In genomic region chr9:45407706-45408675, GRCm38 (mm10) we compare ENCODE assay signal across 8 mouse cellular contexts. TPM values are rescaled to one million over a fixed set of nuclear protein-coding genes. Genes with fewer than 3 reads are reported as not detected.
DNase-seq lines count a peak whose midpoint lies in the region; ATAC-seq and TF ChIP-seq lines count a peak whose summit lies in the region.

No protein-coding gene starts in this region.

- WGBS in lung, embryonic 15.5 days, result 33% methylated on average over 33 of the region's 33 CpGs

- H3K4me2 ChIP-seq in lung, embryonic 15.5 days, result peak overlapping the region; percentile 58

- peak overlapping the region; percentile 27 for H3K4me3 ChIP-seq in ES-Bruce4 (ENCODE audit: low read depth, low read length)
- peak overlapping the region; percentile 49 for H3K4me3 ChIP-seq in layer of hippocampus, adult 2 months
- peak overlapping the region; percentile 30 for H3K4me3 ChIP-seq in lung, embryonic 15.5 days

- no peak overlapping the region for H3K9ac ChIP-seq in ES-Bruce4 (ENCODE audit: low read depth, poor library complexity, severe bottlenecking)
- H3K9ac ChIP-seq in lung, embryonic 15.5 days, result no peak overlapping the region

- H3K4me1 ChIP-seq in ES-Bruce4 (ENCODE audit: control insufficient read depth, insufficient read depth, low read length), result no peaks in the 10 kb centered on the region
- peaks cover 6% of the 10 kb centered on the region for H3K4me1 ChIP-seq in lung, embryonic 15.5 days

- ATAC-seq in lung, embryonic 15.5 days (ENCODE audit: borderline replicate concordance, extremely low read depth, low FRiP score, low TSS enrichment), result peak; percentile 72

- TF ChIP-seq EP300 in ES-Bruce4 (IDR thresholded peaks at IDR 0.05; ENCODE audit: insufficient read depth, low read depth, low read length), result no peak

- no peak for TF ChIP-seq POLR2A in ES-Bruce4 (IDR thresholded peaks at IDR 0.05; ENCODE audit: insufficient read depth, low read length)

- H3K9me3 ChIP-seq in ES-Bruce4 (replicated peaks; ENCODE audit: control insufficient read depth, insufficient read depth, low read length, poor library complexity, severe bottlenecking), result no peaks in the 10 kb centered on the region
- H3K9me3 ChIP-seq in lung, embryonic 15.5 days, result no peaks in the 10 kb centered on the region

- H3K27ac ChIP-seq in ES-Bruce4 (ENCODE audit: insufficient read depth, low read length), result no peak overlapping the region
- H3K27ac ChIP-seq in layer of hippocampus, adult 2 months, result peak overlapping the region; percentile 66
- H3K27ac ChIP-seq in lung, embryonic 15.5 days, result no peak overlapping the region

- no peaks in the 10 kb centered on the region for H3K36me3 ChIP-seq in ES-Bruce4 (ENCODE audit: control insufficient read depth, insufficient read depth, low read length, poor library complexity, severe bottlenecking)
- H3K36me3 ChIP-seq in lung, embryonic 15.5 days, result no peaks in the 10 kb centered on the region

- TF ChIP-seq CTCF in ES-Bruce4 (IDR thresholded peaks at IDR 0.05; ENCODE audit: low read depth, low read length), result peak; percentile 86
- peak; percentile 94 for TF ChIP-seq CTCF in layer of hippocampus, adult 2 months (conservative IDR thresholded peaks at IDR 0.05)

- intact Hi-C loops in heart, postnatal 36 days (cut with DNase I), result loop anchor here (2.0 kb wide), 1 partner anchor 107 kb away; no protein-coding TSS in a partner anchor

- no peaks in the 10 kb centered on the region for H3K27me3 ChIP-seq in ES-Bruce4 (ENCODE audit: control insufficient read depth, insufficient read depth, low read length, poor library complexity, severe bottlenecking)
- H3K27me3 ChIP-seq in lung, embryonic 15.5 days, result no peaks in the 10 kb centered on the region

- peak; percentile 86 to 88 for DNase-seq in cerebellum, adult 18-20 months
- DNase-seq in forelimb bud, embryonic 11.5 days (ENCODE audit: low read depth, low spot score), result peak; percentile 72
- peak; percentile 75 to 79 for DNase-seq in heart, postnatal 36 days
- DNase-seq in layer of hippocampus, adult 2 months (ENCODE audit: low spot score in 2 of 2), result peak; percentile 72 to 85
- DNase-seq in ovary, adult 18-20 months (ENCODE audit: low spot score), result peak; percentile 44
- DNase-seq in thymus, postnatal 0 days (ENCODE audit: low spot score), result peak; percentile 51

RNA-seq across cellular contexts. Expression of gene Fxyd2, which starts 8.5 kb away (rescaled TPM):
- polyA plus RNA-seq in ES-Bruce4 (2011; ENCODE audit: insufficient read depth, insufficient read length, low read depth, missing spikeins), result not detected in 2 replicates
- total RNA-seq in heart, postnatal 36 days (2021), result 1 to 10 TPM; 2.2 to 3.6 TPM
- 10 to 100 TPM; 10.2 to 10.9 TPM for total RNA-seq in layer of hippocampus, adult 2 months (2021)
- polyA plus RNA-seq in lung, embryonic 15.5 days (2015; fragmentation: Nextera tagmentation; extraction: Ambion mirVana), result 1.7 and 3.3 TPM in 2 replicates
- polyA plus RNA-seq in thymus, postnatal 0 days (2015; fragmentation: Nextera tagmentation; extraction: Ambion mirVana), result 103 and 108 TPM in 2 replicates

RNA-seq across cellular contexts. Expression of gene Dscaml1, which starts 18.4 kb away (rescaled TPM):
- 3.8 and 4.0 TPM in 2 replicates for polyA plus RNA-seq in ES-Bruce4 (2011; ENCODE audit: insufficient read depth, insufficient read length, low read depth, missing spikeins)
- not detected for total RNA-seq in heart, postnatal 36 days (2021)
- 100 to 1,000 TPM in 1 of 2 experiments, 10 to 100 TPM in 1; 95.8 to 102 TPM for total RNA-seq in layer of hippocampus, adult 2 months (2021)
- polyA plus RNA-seq in lung, embryonic 15.5 days (2015; fragmentation: Nextera tagmentation; extraction: Ambion mirVana), result 0.10 and 0.27 TPM in 2 replicates
- polyA plus RNA-seq in thymus, postnatal 0 days (2015; fragmentation: Nextera tagmentation; extraction: Ambion mirVana), result 1.8 and 2.1 TPM in 2 replicates

RNA-seq across cellular contexts. Expression of gene Fxyd6, which starts 38.0 kb away (rescaled TPM):
- 88.6 and 89.9 TPM in 2 replicates for polyA plus RNA-seq in ES-Bruce4 (2011; ENCODE audit: insufficient read depth, insufficient read length, low read depth, missing spikeins)
- 10 to 100 TPM; 15.9 to 16.6 TPM for total RNA-seq in heart, postnatal 36 days (2021)
- 10 to 100 TPM; 81.6 to 83.4 TPM for total RNA-seq in layer of hippocampus, adult 2 months (2021)
- 45.4 and 50.4 TPM in 2 replicates for polyA plus RNA-seq in lung, embryonic 15.5 days (2015; fragmentation: Nextera tagmentation; extraction: Ambion mirVana)
- polyA plus RNA-seq in thymus, postnatal 0 days (2015; fragmentation: Nextera tagmentation; extraction: Ambion mirVana), result 3.6 and 4.3 TPM in 2 replicates

Comparison
In these comparisons a context has a peak if more than half of its experiments do, and no peak if none do; other contexts are left out.
1. RNA of gene Fxyd2, which starts 8.5 kb away (polyA plus RNA-seq): 103 to 108 TPM in thymus, postnatal 0 days; 1.7 to 3.3 TPM in lung, embryonic 15.5 days and not detected in ES-Bruce4; every median in the first group is over 10 times any median in the second.
2. Peak in every context shown above with its lines, with median percentiles within 50 percentile points of each other: H3K4me3 ChIP-seq and DNase-seq.